Mouse (Mus musculus) heart, adult 2 months (tissue): ENCODE measurements around the gene Tspo.

Experiments
- CTCF ChIP-seq: fragments of 200-600 bp; IDR thresholded peaks from 2 replicates; pipeline ENCODE4 v1.8.1; 2022; ENCODE audit warnings: antibody characterized with exemption, mild to moderate bottlenecking, moderate library complexity
- EP300 ChIP-seq: fragments of 200-500 bp; IDR thresholded peaks from 2 replicates; pipeline ENCODE4 v1.6.1; 2011; ENCODE audit warnings: low read depth, low read length, control low read depth; ENCODE audit not compliant: insufficient read depth
- POLR2A ChIP-seq: fragments of 200-500 bp; IDR thresholded peaks from 2 replicates; pipeline ENCODE4 v1.6.1; 2011; ENCODE audit warnings: mild to moderate bottlenecking, low read depth, low read length, control low read depth; ENCODE audit not compliant: insufficient read depth

DNA sequence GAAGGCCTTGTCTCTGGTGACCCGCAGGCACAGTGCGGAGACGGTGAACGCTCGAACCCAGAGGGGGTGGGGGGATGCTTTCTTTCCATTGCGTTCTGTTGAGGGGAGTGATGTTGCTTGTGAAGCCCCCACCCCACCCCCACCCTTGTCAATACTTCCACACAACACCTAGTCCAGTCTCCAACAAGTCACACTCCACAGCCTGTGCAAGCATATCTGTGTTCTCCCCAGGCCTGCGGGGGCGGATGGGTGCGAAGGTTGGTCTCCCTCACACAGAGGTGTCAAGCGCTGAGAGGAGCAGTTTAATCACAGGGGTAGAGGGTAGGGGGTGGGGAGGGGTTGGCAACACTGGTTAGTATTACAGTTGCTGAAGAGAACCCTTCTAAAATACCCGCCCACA, 42.8 kb downstream of the Tspo start:
- TF ChIP-seq POLR2A, result no peak
- TF ChIP-seq CTCF, result no peak
- no peak for TF ChIP-seq EP300
